Mouse (Mus musculus) G1E (cell line): Measurements from ENCODE around the gene Cysrt1. TPM values are rescaled to one million over a fixed set of nuclear protein-coding genes. Genes with fewer than 3 reads are reported as not detected.
A peak's percentile ranks its signal among the peaks of the same experiment; 100 is the strongest.

Experiments
- ATAC-seq: 2 replicates; pipeline ENCODE4 v1.8.0; 2016; ENCODE audit warnings: mild to moderate bottlenecking; ENCODE audit not compliant: insufficient number of reproducible peaks, poor library complexity, low FRiP score, severe bottlenecking; ENCODE audit errors: extremely low read depth
- DNase-seq: peaks from one replicate; pipeline ENCODE4 v3.0.0; 2012; ENCODE audit warnings: low spot score
- H3K27me3 ChIP-seq: 2 replicates; pipeline ENCODE4 v1.6.1; 2012; ENCODE audit warnings: mild to moderate bottlenecking, low read length, inconsistent platforms; ENCODE audit not compliant: insufficient read depth
- H3K36me3 ChIP-seq: replicated peaks from 2 replicates; pipeline ENCODE3; 2012; ENCODE audit warnings: mild to moderate bottlenecking, inconsistent platforms
- H3K4me1 ChIP-seq: 2 replicates; pipeline ENCODE4 v1.6.1; 2012; ENCODE audit warnings: low read depth, low read length, inconsistent platforms, mixed read lengths; ENCODE audit not compliant: insufficient read depth
- H3K4me3 ChIP-seq: 2 replicates; pipeline ENCODE4 v1.5.1; 2012; ENCODE audit warnings: low read depth, mild to moderate bottlenecking, inconsistent platforms, low read length, moderate library complexity, mixed read lengths
- H3K9me3 ChIP-seq: replicated peaks from 2 replicates; pipeline ENCODE4 v1.6.1; 2012; ENCODE audit warnings: inconsistent platforms
- CTCF ChIP-seq: IDR thresholded peaks from 2 replicates; pipeline ENCODE4 v1.5.1; 2012; ENCODE audit warnings: low read depth, low read length, inconsistent platforms, mixed read lengths
- GATA1 ChIP-seq: IDR thresholded peaks from 2 replicates; pipeline ENCODE4 v1.6.1; 2012; ENCODE audit warnings: borderline replicate concordance, low read length, inconsistent platforms, mixed read lengths
- GATA2 ChIP-seq: IDR thresholded peaks from 2 replicates; pipeline ENCODE4 v1.6.1; 2012; ENCODE audit warnings: low read depth, low read length, inconsistent platforms, borderline replicate concordance
- POLR2AphosphoS5 ChIP-seq: IDR thresholded peaks from 2 replicates; pipeline ENCODE4 v1.6.1; 2012; ENCODE audit warnings: low read depth, low read length, inconsistent platforms; ENCODE audit not compliant: insufficient replicate concordance
- TAL1 ChIP-seq: conservative IDR thresholded peaks from 2 replicates; pipeline ENCODE4 v1.6.1; 2012; ENCODE audit warnings: low read depth, low read length, inconsistent platforms, mixed read lengths
- polyA plus RNA-seq: library from polyadenylated mRNA; stranded (reverse); fragments of >175 nt; gene quantifications from 2 replicates; pipeline ENCODE4 v1.2.3, GENCODE M21; 2012
- total RNA-seq, 2 experiments: library from RNA; stranded (forward) in 1 of 2; stranded (reverse) in 1 of 2; fragments of 200-1000 nt in 1 of 2; fragments of >200 nt in 1 of 2; fragmentation: Nextera tagmentation in 1 of 2; gene quantifications; 2 replicates each; pipeline ENCODE4 v1.2.3; 2014 to 2017

Gene Cysrt1
- not detected in 2 replicates for total RNA-seq (2014; fragmentation: Nextera tagmentation)
- not detected in 2 replicates for total RNA-seq (2017)
- not detected in 2 replicates for polyA plus RNA-seq

DNA sequence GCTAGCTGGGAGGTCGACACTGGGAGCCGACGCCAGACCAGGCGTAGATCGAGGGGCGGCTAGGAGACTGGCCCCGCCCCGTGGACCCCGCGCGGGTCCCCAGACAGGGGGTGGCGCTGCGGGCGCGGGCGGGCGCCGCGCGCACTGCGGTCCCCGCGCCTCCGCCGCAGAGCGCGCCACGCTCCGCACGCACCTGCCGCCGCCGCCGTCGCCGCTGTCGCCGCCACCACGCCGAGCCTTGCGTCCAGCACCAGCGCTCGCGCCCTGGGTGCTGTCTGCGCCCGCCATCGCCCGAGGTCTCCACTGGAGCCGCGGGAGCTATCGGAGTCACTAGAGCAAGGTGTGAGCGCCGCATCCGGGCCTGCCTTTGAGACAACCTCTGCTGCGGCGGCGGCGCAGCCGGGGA lies at the start of gene Cysrt1, which contains the start of gene Rnf208:
Gene Cysrt1 (minus strand): TSS at position 352 of the 406 bp plus-strand sequence.
Gene Rnf208 (plus strand): TSS at position 155 of the 406 bp plus-strand sequence.
- TF ChIP-seq GATA1 (no peak), POLR2AphosphoS5 (no peak)
- ATAC-seq: no peak
- DNase-seq: no peak
- Histone ChIP-seq H3K4me3 (peak within 1 kb of the TSS; percentile 69), H3K9me3 (no peaks in the 10 kb centered on the region), H3K27me3 (peaks cover 43% of the 10 kb centered on the region), H3K36me3 (peaks cover 41% of the 10 kb centered on the region), H3K4me1 (peaks cover 82% of the 10 kb centered on the region)

DNA sequence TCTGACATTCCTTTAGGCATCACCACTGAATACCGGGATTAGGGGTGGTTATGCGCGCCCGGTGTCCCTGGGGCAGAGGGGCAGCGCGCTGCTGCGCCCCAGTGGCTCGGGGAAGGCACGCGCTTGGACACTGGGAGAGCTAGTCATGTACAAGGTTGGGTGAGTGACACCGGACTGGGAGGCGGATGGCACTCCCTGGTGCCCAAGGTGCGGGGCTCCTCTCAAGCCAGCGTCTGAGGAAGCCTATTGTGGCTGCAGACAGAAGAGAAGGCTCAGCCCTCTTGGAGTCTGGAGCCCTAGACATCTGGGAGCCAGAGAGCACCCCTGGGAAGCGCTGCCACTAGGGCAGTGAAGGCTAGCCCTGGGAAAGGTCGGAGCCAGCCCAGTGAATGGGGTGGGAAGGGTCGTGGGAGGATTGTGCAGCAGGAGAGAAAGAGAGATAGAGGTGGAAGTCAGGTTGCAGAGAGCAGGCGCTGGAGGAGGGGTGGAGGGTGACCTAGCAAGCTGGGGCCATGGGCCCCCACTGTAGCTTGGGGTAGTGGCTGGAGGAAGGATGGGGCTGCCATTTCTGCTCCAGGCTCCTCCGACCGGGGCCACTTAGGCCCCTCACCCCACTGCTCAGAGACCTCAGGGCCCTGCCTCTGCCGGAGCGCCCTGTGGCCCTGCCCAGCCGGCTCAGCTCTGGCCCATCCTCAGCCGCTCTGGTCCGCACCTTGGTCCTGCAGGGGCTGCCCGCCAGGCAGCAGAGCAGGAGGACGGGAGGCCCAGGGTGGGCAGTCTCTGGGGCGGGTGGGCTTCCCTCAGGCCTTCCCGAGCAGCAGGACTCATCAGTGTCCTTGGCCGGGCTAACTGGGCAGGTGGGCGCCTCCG lies 49.2 kb upstream of the Cysrt1 start:
- Histone ChIP-seq H3K4me3 (no peak overlapping the region), H3K9me3 (no peaks in the 10 kb centered on the region), H3K36me3 (peaks cover 6% of the 10 kb centered on the region), H3K4me1 (peaks cover 26% of the 10 kb centered on the region), H3K27me3 (peaks cover 75% of the 10 kb centered on the region)
- no peak for DNase-seq
- ATAC-seq: no peak
- TF ChIP-seq GATA1 (no peak), GATA2 (no peak), POLR2AphosphoS5 (no peak), TAL1 (no peak), CTCF (no peak)

DNA sequence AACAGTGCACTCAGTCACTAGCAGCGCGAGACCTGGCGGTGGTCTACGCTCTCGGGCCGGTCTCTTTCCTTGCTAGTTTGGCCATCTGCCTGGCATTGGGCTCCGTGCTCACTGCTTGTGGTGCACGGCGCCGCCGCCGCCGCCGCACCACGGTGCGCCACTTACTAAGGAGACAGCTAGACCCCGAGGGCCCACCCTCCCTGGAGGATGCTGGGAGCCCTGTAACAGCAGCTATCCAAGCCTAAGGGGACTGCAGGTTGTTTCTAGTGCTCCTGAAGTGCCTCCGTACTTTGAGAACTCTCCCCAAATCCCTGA lies 48.5 kb upstream of the Cysrt1 start:
- TF ChIP-seq GATA1 (no peak), CTCF (no peak), TAL1 (no peak), POLR2AphosphoS5 (no peak), GATA2 (no peak)
- peaks cover 13% of the 10 kb centered on the region for H3K36me3 ChIP-seq
- no peak overlapping the region for H3K4me3 ChIP-seq
- ATAC-seq (no peak), DNase-seq (no peak)
- no peaks in the 10 kb centered on the region for H3K9me3 ChIP-seq
- H3K27me3 ChIP-seq: peaks cover 69% of the 10 kb centered on the region
- peaks cover 26% of the 10 kb centered on the region for H3K4me1 ChIP-seq

DNA sequence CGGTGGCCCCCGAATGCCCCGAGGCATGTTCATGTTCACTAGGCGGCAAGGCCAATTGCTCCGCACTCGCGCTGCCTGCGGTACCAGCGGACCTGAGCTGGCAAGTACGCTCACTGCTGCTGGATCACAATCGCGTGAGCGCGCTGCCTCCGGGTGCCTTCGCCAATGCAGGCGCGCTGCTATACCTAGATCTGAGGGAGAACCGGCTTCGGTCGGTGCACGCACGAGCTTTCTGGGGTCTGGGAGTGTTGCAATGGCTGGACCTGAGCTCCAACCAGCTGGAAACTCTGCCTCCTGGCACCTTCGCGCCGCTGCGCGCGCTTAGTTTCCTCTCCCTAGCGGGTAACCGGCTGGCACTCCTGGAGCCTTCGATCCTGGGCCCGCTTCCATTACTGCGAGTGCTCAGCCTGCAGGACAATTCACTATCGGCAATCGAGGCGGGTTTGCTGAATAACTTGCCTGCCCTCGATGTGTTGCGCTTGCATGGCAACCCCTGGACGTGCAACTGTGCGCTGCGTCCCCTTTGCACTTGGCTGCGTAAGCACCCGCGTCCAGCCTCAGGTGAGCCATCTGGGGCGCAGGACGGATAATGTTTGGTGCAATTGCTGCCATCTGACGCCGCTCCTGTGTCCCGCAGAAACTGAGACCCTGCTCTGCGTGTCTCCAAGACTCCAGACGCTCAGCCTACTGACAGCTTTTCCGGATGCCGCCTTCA lies 48.0 kb upstream of the Cysrt1 start:
- Histone ChIP-seq H3K36me3 (peaks cover 18% of the 10 kb centered on the region), H3K4me1 (peaks cover 26% of the 10 kb centered on the region), H3K9me3 (no peaks in the 10 kb centered on the region), H3K4me3 (peak overlapping the region; percentile 20; the same call in 1 of the 2 replicates), H3K27me3 (peaks cover 63% of the 10 kb centered on the region)
- ATAC-seq: no peak
- TF ChIP-seq GATA2: no peak
- no peak for TF ChIP-seq POLR2AphosphoS5
- no peak for TF ChIP-seq CTCF
- no peak for TF ChIP-seq TAL1
- TF ChIP-seq GATA1: no peak
- DNase-seq: no peak

DNA sequence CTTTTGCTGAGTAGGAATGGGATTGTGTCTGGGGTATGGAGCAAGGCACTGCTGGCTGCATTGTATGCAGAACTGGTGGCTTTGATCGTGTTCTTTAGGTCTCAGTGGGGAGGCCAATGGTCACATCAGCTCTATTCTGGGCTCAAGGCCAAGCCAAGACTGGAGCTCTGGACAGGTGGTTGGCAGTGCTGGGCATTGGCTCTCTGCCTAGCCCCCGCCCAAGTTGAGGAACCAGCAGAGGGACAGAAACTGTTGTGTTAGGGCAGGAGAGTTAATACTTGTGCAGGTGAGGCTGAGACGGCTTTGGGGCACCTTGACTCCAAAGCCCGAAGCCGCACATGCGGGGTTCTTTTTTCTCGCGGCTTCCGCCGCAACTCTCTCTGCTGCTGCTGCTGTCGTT lies 47.4 kb upstream of the Cysrt1 start, which contains the start of gene Lrrc26:
Gene Lrrc26 (plus strand): TSS at position 265 of the 400 bp plus-strand sequence.
- TF ChIP-seq GATA2 (no peak), GATA1 (no peak), POLR2AphosphoS5 (no peak), CTCF (no peak), TAL1 (no peak)

More for the DNA sequence above, 47.4 kb upstream of the Cysrt1 start, which contains the start of gene Lrrc26:
- peaks cover 26% of the 10 kb centered on the region for H3K4me1 ChIP-seq
- ATAC-seq (no peak), DNase-seq (no peak)
- H3K4me3 ChIP-seq: peak within 1 kb of the TSS; percentile 20; the same call in 1 of the 2 replicates
- peaks cover 24% of the 10 kb centered on the region for H3K36me3 ChIP-seq
- peaks cover 57% of the 10 kb centered on the region for H3K27me3 ChIP-seq
- H3K9me3 ChIP-seq: no peaks in the 10 kb centered on the region
